ENCODE assay signal across 8 mouse cellular contexts in the genomic region with DNA sequence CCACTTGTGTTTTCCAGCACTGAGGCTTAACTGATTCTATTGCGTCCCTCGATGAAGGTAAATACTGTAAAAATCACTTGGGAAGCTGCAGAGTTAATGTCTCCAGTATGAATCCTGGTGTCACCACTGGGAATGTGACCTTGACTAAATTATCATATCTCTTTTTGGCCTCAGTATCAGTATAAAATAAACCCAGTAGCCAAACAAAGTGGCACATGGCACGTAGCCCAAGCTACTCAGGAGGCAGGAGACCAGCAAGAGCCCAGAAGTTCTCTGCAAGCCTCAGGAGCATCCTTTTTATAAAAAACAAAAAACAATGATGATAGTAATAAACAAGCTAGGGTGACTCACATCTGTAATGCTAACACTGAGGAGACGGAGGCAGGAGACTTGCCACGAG. TPM values are rescaled to one million over a fixed set of nuclear protein-coding genes. Genes with fewer than 3 reads are reported as not detected.
DNase-seq lines count a peak whose midpoint lies in the region; ATAC-seq lines count a peak whose summit lies in the region.

No protein-coding gene starts in this region.

- H3K4me1 ChIP-seq in hindbrain, embryonic 13.5 days (replicated peaks): peaks cover 21% of the 10 kb centered on the region
- H3K4me1 ChIP-seq in stomach, embryonic 15.5 days: peaks cover 5% of the 10 kb centered on the region; the same call in 1 of the 2 replicates

- peak overlapping the region; percentile 62 for H3K9ac ChIP-seq in hindbrain, embryonic 13.5 days
- no peak overlapping the region for H3K9ac ChIP-seq in stomach, embryonic 15.5 days

- H3K9me3 ChIP-seq in hindbrain, embryonic 13.5 days: no peaks in the 10 kb centered on the region
- H3K9me3 ChIP-seq in stomach, embryonic 15.5 days: no peaks in the 10 kb centered on the region

- ATAC-seq in hindbrain, embryonic 13.5 days (ENCODE audit: low FRiP score): no peak
- no peak for ATAC-seq in stomach, embryonic 15.5 days (ENCODE audit: insufficient read depth, low FRiP score, low read depth)

- peak overlapping the region; percentile 72; the same call in 1 of the 2 replicates for H3K27ac ChIP-seq in hindbrain, embryonic 13.5 days
- no peak overlapping the region for H3K27ac ChIP-seq in stomach, embryonic 15.5 days

- peak overlapping the region; percentile 59 for H3K4me2 ChIP-seq in hindbrain, embryonic 13.5 days
- H3K4me2 ChIP-seq in stomach, embryonic 15.5 days: peak overlapping the region; percentile 64; the same call in 1 of the 2 replicates

- 59% methylated on average over 5 of the region's 5 CpGs for WGBS in hindbrain, embryonic 13.5 days
- WGBS in stomach, embryonic 15.5 days: 58% methylated on average over 5 of the region's 5 CpGs

- H3K36me3 ChIP-seq in hindbrain, embryonic 13.5 days: no peaks in the 10 kb centered on the region
- H3K36me3 ChIP-seq in stomach, embryonic 15.5 days: no peaks in the 10 kb centered on the region

- H3K4me3 ChIP-seq in hindbrain, embryonic 13.5 days: peak overlapping the region; percentile 98; the same call in 1 of the 2 replicates
- no peak overlapping the region for H3K4me3 ChIP-seq in stomach, embryonic 15.5 days (replicated peaks)

- peak; percentile 54 for DNase-seq in adrenal gland, adult 2 months
- DNase-seq in adrenal gland, postnatal 10 days: no peak
- peak; percentile 30 for DNase-seq in ovary, adult 18-20 months (ENCODE audit: low spot score)
- no peak for DNase-seq in ovary, postnatal 10 days (ENCODE audit: low spot score)
- no peak for DNase-seq in Muller cell, postnatal 12 days (ENCODE audit: inconsistent ontology term)
- DNase-seq in embryo, embryonic 11 days: no peak

- H3K27me3 ChIP-seq in hindbrain, embryonic 13.5 days: no peaks in the 10 kb centered on the region
- no peaks in the 10 kb centered on the region for H3K27me3 ChIP-seq in stomach, embryonic 15.5 days (replicated peaks)

RNA-seq across cellular contexts. Expression of gene Pafah1b1, which starts 0.7 kb away (rescaled TPM):
- total RNA-seq in adrenal gland, adult 2 months (2021): 100 to 1,000 TPM; 171 to 185 TPM
- polyA plus RNA-seq in adrenal gland, adult 2 months (2012; rRNA removed): 6.9 and 8.2 TPM in 2 replicates
- total RNA-seq in adrenal gland, postnatal 10 days (2021): 100 to 1,000 TPM; 145 to 154 TPM
- 62.2 and 75.3 TPM in 2 replicates for polyA plus RNA-seq in hindbrain, embryonic 13.5 days (2015; fragmentation: Nextera tagmentation; extraction: Ambion mirVana)
- 44.7 and 53.9 TPM in 2 replicates for polyA plus RNA-seq in stomach, embryonic 15.5 days (2015; fragmentation: Nextera tagmentation; extraction: Ambion mirVana)

RNA-seq across cellular contexts. Expression of gene Mettl16, which starts 45.4 kb away (rescaled TPM):
- 10 to 100 TPM; 33.2 to 33.7 TPM for total RNA-seq in adrenal gland, adult 2 months (2021)
- polyA plus RNA-seq in adrenal gland, adult 2 months (2012; rRNA removed): 1.5 and 3.2 TPM in 2 replicates
- total RNA-seq in adrenal gland, postnatal 10 days (2021): 10 to 100 TPM; 19.3 to 21.3 TPM
- 53.8 and 55.4 TPM in 2 replicates for polyA plus RNA-seq in hindbrain, embryonic 13.5 days (2015; fragmentation: Nextera tagmentation; extraction: Ambion mirVana)
- polyA plus RNA-seq in stomach, embryonic 15.5 days (2015; fragmentation: Nextera tagmentation; extraction: Ambion mirVana): 43.9 and 45.3 TPM in 2 replicates

Comparison
In these comparisons a context has a peak if more than half of its experiments do, and no peak if none do; other contexts are left out.
1. DNase-seq: peak in adrenal gland, adult 2 months (single experiment) and ovary, adult 18-20 months (single experiment); none in adrenal gland, postnatal 10 days (single experiment), ovary, postnatal 10 days (single experiment), Muller cell, postnatal 12 days (single experiment) and embryo, embryonic 11 days (single experiment).
2. RNA of gene Mettl16, which starts 45.4 kb away (polyA plus RNA-seq): 53.8 to 55.4 TPM in hindbrain, embryonic 13.5 days and 43.9 to 45.3 TPM in stomach, embryonic 15.5 days; 1.5 to 3.2 TPM in adrenal gland, adult 2 months; every median in the first group is over 10 times any median in the second.